Mouse (Mus musculus) MEL (cell line): ENCODE results near the gene Zmat5. TPM values are rescaled to one million over a fixed set of nuclear protein-coding genes. Genes with fewer than 3 reads are reported as not detected.

ENCODE experiments used
- DNase-seq: peaks from one replicate; pipeline ENCODE4 v3.0.0; 2011; ENCODE audit warnings: low read depth, low spot score
- H3K27ac ChIP-seq: 2 replicates; pipeline ENCODE4 v1.5.1; 2012; ENCODE audit warnings: low read depth, mild to moderate bottlenecking, control low read depth, low read length, moderate library complexity; ENCODE audit not compliant: control insufficient read depth
- H3K27me3 ChIP-seq, 2 experiments: fragments of 150-350 bp in 1 of 2; sonication (generic) in 1 of 2; 2 replicates each; pipeline ENCODE4 v1.6.1; 2012; ENCODE audit warnings: low read length in 2 of 2, mild to moderate bottlenecking in 2 of 2, improper control_type of control experiment in 1 of 2, moderate library complexity in 1 of 2; ENCODE audit not compliant: insufficient read depth in 2 of 2, control insufficient read depth in 1 of 2
- H3K36me3 ChIP-seq, 2 experiments: 2 replicates each; pipeline ENCODE4 v1.6.1; 2012 to 2014; ENCODE audit warnings: low read length in 2 of 2, improper control_type of control experiment in 1 of 2, inconsistent platforms in 1 of 2, mild to moderate bottlenecking in 1 of 2; ENCODE audit not compliant: insufficient read depth in 2 of 2, control insufficient read depth in 1 of 2
- H3K4me1 ChIP-seq, 2 experiments: fragments of 150-350 bp in 1 of 2; sonication (generic) in 1 of 2; 2 replicates each; pipeline ENCODE4 v1.6.1; 2012; ENCODE audit warnings: low read length in 2 of 2, improper control_type of control experiment in 1 of 2, mild to moderate bottlenecking in 1 of 2; ENCODE audit not compliant: insufficient read depth in 2 of 2, control insufficient read depth in 1 of 2
- H3K4me3 ChIP-seq, 2 experiments: fragments of 150-350 bp in 1 of 2; sonication (generic) in 1 of 2; 2 replicates each; pipeline ENCODE4 v1.5.1; 2012; ENCODE audit warnings: low read depth in 2 of 2, low read length in 2 of 2, mild to moderate bottlenecking in 2 of 2, moderate library complexity in 2 of 2, control low read depth in 1 of 2, improper control_type of control experiment in 1 of 2; ENCODE audit not compliant: control insufficient read depth in 1 of 2, insufficient read depth in 1 of 2
- H3K79me2 ChIP-seq: 2 replicates; pipeline ENCODE4 v1.6.1; 2012; ENCODE audit warnings: mild to moderate bottlenecking, low read length, moderate library complexity; ENCODE audit not compliant: control insufficient read depth, poor library complexity, insufficient read depth
- H3K9ac ChIP-seq: 2 replicates; pipeline ENCODE4 v1.6.1; 2012; ENCODE audit warnings: low read depth, mild to moderate bottlenecking, control low read depth, low read length, moderate library complexity; ENCODE audit not compliant: control insufficient read depth, poor library complexity, severe bottlenecking
- H3K9me3 ChIP-seq: fragments of 150-350 bp; sonication (generic); replicated peaks from 2 replicates; pipeline ENCODE4 v1.6.1; 2012; ENCODE audit warnings: mild to moderate bottlenecking, low read length, improper control_type of control experiment, moderate library complexity; ENCODE audit not compliant: insufficient read depth
- CHD1 ChIP-seq: IDR thresholded peaks from 2 replicates; pipeline ENCODE4 v1.6.1; 2012; ENCODE audit warnings: low read depth, mild to moderate bottlenecking, inconsistent platforms, low read length, improper control_type of control experiment
- CHD2 ChIP-seq: IDR thresholded peaks from 2 replicates; pipeline ENCODE4 v1.6.1; 2011; ENCODE audit warnings: low read length, improper control_type of control experiment
- GABPA ChIP-seq: IDR thresholded peaks from 2 replicates; pipeline ENCODE4 v1.6.1; 2012; ENCODE audit warnings: low read depth, mild to moderate bottlenecking, inconsistent platforms, low read length, improper control_type of control experiment, moderate library complexity
- MEF2A ChIP-seq: IDR thresholded peaks from 2 replicates; pipeline ENCODE4 v1.6.1; 2014; ENCODE audit warnings: low read depth, mild to moderate bottlenecking, inconsistent platforms, low read length, improper control_type of control experiment; ENCODE audit not compliant: poor library complexity, insufficient replicate concordance, severe bottlenecking; ENCODE audit errors: extremely low read depth
- NELFE ChIP-seq: IDR thresholded peaks from 2 replicates; pipeline ENCODE4 v1.6.1; 2011; ENCODE audit warnings: low read depth, low read length, improper control_type of control experiment
- NRF1 ChIP-seq: IDR thresholded peaks from 2 replicates; pipeline ENCODE4 v1.6.1; 2014; ENCODE audit warnings: low read depth, mild to moderate bottlenecking, inconsistent platforms, low read length, improper control_type of control experiment, moderate library complexity; ENCODE audit not compliant: poor library complexity, insufficient read depth, severe bottlenecking
- POLR2A ChIP-seq, 2 experiments: IDR thresholded peaks; 2 replicates each; pipeline ENCODE4 v1.6.1; 2011 to 2012; ENCODE audit warnings: low read length in 2 of 2, mild to moderate bottlenecking in 2 of 2, control low read depth in 1 of 2, improper control_type of control experiment in 1 of 2, low read depth in 1 of 2, moderate library complexity in 1 of 2; ENCODE audit not compliant: control insufficient read depth in 1 of 2, insufficient read depth in 1 of 2, poor library complexity in 1 of 2
- POLR2AphosphoS5 ChIP-seq: IDR thresholded peaks from 2 replicates; pipeline ENCODE4 v1.6.1; 2012; ENCODE audit warnings: low read depth, borderline replicate concordance, mild to moderate bottlenecking, inconsistent platforms, low read length, moderate library complexity, mixed read lengths
- RAD21 ChIP-seq: IDR thresholded peaks from 2 replicates; pipeline ENCODE4 v1.6.1; 2011; ENCODE audit warnings: mild to moderate bottlenecking, low read depth, low read length, improper control_type of control experiment
- TAL1 ChIP-seq: IDR thresholded peaks from 2 replicates; pipeline ENCODE4 v1.6.1; 2012; ENCODE audit warnings: mild to moderate bottlenecking, inconsistent platforms, low read length, moderate library complexity, mixed read lengths
- TBP ChIP-seq: IDR thresholded peaks from 2 replicates; pipeline ENCODE4 v1.8.0; 2011; ENCODE audit warnings: low read depth, low read length, improper control_type of control experiment
- ZNF384 ChIP-seq: IDR thresholded peaks from 2 replicates; pipeline ENCODE4 v1.6.1; 2012; ENCODE audit warnings: low read depth, mild to moderate bottlenecking, inconsistent platforms, low read length, improper control_type of control experiment
- polyA plus RNA-seq, 2 experiments: library from polyadenylated mRNA; stranded (reverse) in 1 of 2; unstranded in 1 of 2; fragments of >175 nt in 1 of 2; fragments of >200 nt in 1 of 2; gene quantifications; 2 replicates each; pipeline versions ENCODE4 v1.2.1 to v1.2.4; 2012; ENCODE audit warnings: low replicate concordance in 2 of 2, low read depth in 1 of 2; ENCODE audit not compliant: insufficient read length in 2 of 2, insufficient read depth in 1 of 2, missing spikeins in 1 of 2
- total RNA-seq: library from RNA; depleted of rRNA; stranded (reverse); fragments of 300-350 nt; gene quantifications from 2 replicates; pipeline ENCODE4 v1.2.3, GENCODE M21; 2012; rRNA removed

Gene Zmat5
- total and polyA plus RNA-seq, 3 experiments = 36.9 to 39.3 TPM; not detected in 1

DNA sequence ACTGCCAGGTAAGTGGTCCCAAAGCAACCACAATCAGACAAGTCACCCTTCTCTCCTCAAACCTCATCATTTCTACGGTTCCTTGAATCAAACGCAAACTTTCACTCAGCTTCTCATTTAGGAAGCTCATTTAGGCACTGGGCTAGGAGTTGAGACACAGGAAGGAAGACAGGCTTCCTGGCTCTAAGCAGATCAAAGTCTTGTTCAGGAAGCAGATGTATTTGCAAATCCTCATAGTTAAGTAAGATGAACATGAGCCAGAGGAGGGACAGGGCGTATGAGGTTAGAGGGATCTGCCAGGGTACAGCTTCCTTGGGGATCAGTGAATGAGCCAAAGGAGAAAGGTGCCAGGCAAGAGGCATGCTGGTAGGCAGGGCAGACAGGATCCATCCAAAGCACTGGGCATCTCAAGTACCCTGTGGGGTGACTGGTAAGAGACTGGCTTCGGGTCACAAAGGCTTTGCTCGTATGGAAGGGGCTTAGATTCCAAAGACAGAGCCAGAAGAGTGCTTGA lies 80.2 kb downstream of the Zmat5 start:
- Histone ChIP-seq H3K9ac (no peak overlapping the region), H3K4me3 (no peak overlapping the region), H3K79me2 (no peaks in the 10 kb centered on the region), H3K4me1 (no peaks in the 10 kb centered on the region), H3K27me3 (no peaks in the 10 kb centered on the region), H3K27ac (no peak overlapping the region), H3K36me3 (peaks cover 0 to 27% of the 10 kb centered on the region in 2 experiments; a peak in 2 of 4 replicates), H3K9me3 (no peaks in the 10 kb centered on the region)
- TF ChIP-seq NELFE (no peak), TAL1 (no peak), CHD1 (no peak), TBP (no peak), MEF2A (no peak), RAD21 (no peak), CHD2 (no peak), NRF1 (no peak), POLR2A (IDR thresholded peaks at IDR 0.05; ENCODE audit: control insufficient read depth in 1 of 2, insufficient read depth in 1 of 2, low read depth in 1 of 2, low read length in 2 of 2, poor library complexity in 1 of 2) (no peak), GABPA (no peak), POLR2AphosphoS5 (no peak), ZNF384 (no peak)
- DNase-seq = no peak

Other genes with a start within 250 kb of the Zmat5 start
- 31.9 and 36.5 TPM in 2 replicates for gene Mtmr3, start 109.8 kb upstream of the Zmat5 start, total RNA-seq
- gene Mtmr3, start 109.8 kb upstream of the Zmat5 start, polyA plus RNA-seq = 10 to 100 TPM in 1 of 2 experiments, not detected in 1; 29.1 TPM
- not detected in 2 replicates for gene Gm11032, start 84.6 kb upstream of the Zmat5 start, total RNA-seq
- not detected for gene Gm11032, start 84.6 kb upstream of the Zmat5 start, polyA plus RNA-seq
- gene Ascc2, start 66.9 kb upstream of the Zmat5 start, total RNA-seq = 27.5 and 29.4 TPM in 2 replicates
- gene Ascc2, start 66.9 kb upstream of the Zmat5 start, polyA plus RNA-seq = 10 to 100 TPM; 43.5 to 98.2 TPM
- 1,416 and 1,438 TPM in 2 replicates for gene Uqcr10, start 336 bp upstream of the Zmat5 start, total RNA-seq
- gene Uqcr10, start 336 bp upstream of the Zmat5 start, polyA plus RNA-seq = 100 to 1,000 TPM in 1 of 2 experiments, not detected in 1; 598 TPM
- gene Cabp7, start 42.1 kb downstream of the Zmat5 start, total RNA-seq = 0.23 TPM in 2 replicates
- gene Cabp7, start 42.1 kb downstream of the Zmat5 start, polyA plus RNA-seq = not detected
- 70.3 and 73.6 TPM in 2 replicates for gene Nf2, start 144.9 kb downstream of the Zmat5 start, total RNA-seq
- 100 to 1,000 TPM in 1 of 2 experiments, 10 to 100 TPM in 1; 95.6 to 246 TPM for gene Nf2, start 144.9 kb downstream of the Zmat5 start, polyA plus RNA-seq
- gene Nipsnap1, start 169.3 kb downstream of the Zmat5 start, total RNA-seq = 13.7 and 14.9 TPM in 2 replicates
- 10 to 100 TPM in 1 of 2 experiments, not detected in 1; 22.9 TPM for gene Nipsnap1, start 169.3 kb downstream of the Zmat5 start, polyA plus RNA-seq
- 75.3 and 80.4 TPM in 2 replicates for gene Thoc5, start 190.6 kb downstream of the Zmat5 start, total RNA-seq
- gene Thoc5, start 190.6 kb downstream of the Zmat5 start, polyA plus RNA-seq = 10 to 100 TPM; 69.1 to 72.0 TPM
- not detected in 2 replicates for gene Nefh, start 243.4 kb downstream of the Zmat5 start, total RNA-seq
- gene Nefh, start 243.4 kb downstream of the Zmat5 start, polyA plus RNA-seq = under 1 TPM in 1 of 2 experiments, not detected in 1; 0.03 TPM